Mouse (Mus musculus) megakaryocyte, embryonic 14.5 days (primary cell): Measurements from ENCODE around the gene Mbd6.

Experiments used
- FLI1 ChIP-seq: IDR thresholded peaks from 2 replicates; pipeline ENCODE4 v1.6.1; 2012; ENCODE audit warnings: low read length, inconsistent platforms, mixed read lengths
- GATA1 ChIP-seq: IDR thresholded peaks from 3 replicates; pipeline ENCODE4 v1.6.1; 2012; ENCODE audit warnings: mixed read lengths, low read length, inconsistent platforms, borderline replicate concordance

GRCm38 (mm10) chr10:127284105-127284622 is 4.7 kb downstream of the Mbd6 start:
- TF ChIP-seq GATA1 (no peak), FLI1 (no peak)
